Mouse (Mus musculus) layer of hippocampus, adult 2 months (tissue): ENCODE results near the gene Sh3bp5. TPM values are rescaled to one million over a fixed set of nuclear protein-coding genes. Genes with fewer than 3 reads are reported as not detected.

Source experiments
- DNase-seq, 2 experiments: peaks; one replicate each; pipeline ENCODE4 v3.0.0; 2022; ENCODE audit warnings: low spot score in 2 of 2
- H3K27ac ChIP-seq: fragments of 200-600 bp; 2 replicates; pipeline ENCODE4 v1.8.1; 2022
- H3K4me3 ChIP-seq: fragments of 200-600 bp; 2 replicates; pipeline ENCODE4 v1.8.1; 2022; ENCODE audit warnings: mild to moderate bottlenecking
- CTCF ChIP-seq: fragments of 200-600 bp; conservative IDR thresholded peaks from 2 replicates; pipeline ENCODE4 v1.8.1; 2022; ENCODE audit warnings: antibody characterized with exemption, mild to moderate bottlenecking, moderate library complexity
- total RNA-seq, 2 experiments: library from RNA; stranded (reverse); gene quantifications; 2 replicates each; pipeline ENCODE4 v1.2.3; 2021

Gene Sh3bp5
- total RNA-seq, 2 experiments from 2014 or later = 147 to 158 TPM

- Histone ChIP-seq H3K4me3 (no peak overlapping the region), H3K27ac (no peak overlapping the region)
- no peak for DNase-seq
- no peak for TF ChIP-seq CTCF
These were observed 122.7 kb downstream of the Sh3bp5 start for GRCm38 (mm10) chr14:31313192-31313591.

Other genes starting within 250 kb of the Sh3bp5 start
- gene Tnnc1, start 227.8 kb downstream of the Sh3bp5 start, total RNA-seq = 1 to 10 TPM; 2.4 to 2.9 TPM
- 100 to 1,000 TPM; 472 to 491 TPM for gene Nisch, start 219.1 kb downstream of the Sh3bp5 start, total RNA-seq
- gene Sema3g, start 218.2 kb downstream of the Sh3bp5 start, total RNA-seq = 1 to 10 TPM; 5.0 to 6.1 TPM
- 1 to 10 TPM; 5.3 to 6.0 TPM for gene Phf7, start 184.8 kb downstream of the Sh3bp5 start, total RNA-seq
- gene Bap1, start 184.6 kb downstream of the Sh3bp5 start, total RNA-seq = 100 to 1,000 TPM; 130 to 144 TPM
- gene Dnah1, start 112.2 kb downstream of the Sh3bp5 start, total RNA-seq = 1 to 10 TPM; 4.6 to 5.8 TPM
- 10 to 100 TPM; 35.6 to 39.4 TPM for gene Capn7, start 99.4 kb downstream of the Sh3bp5 start, total RNA-seq
- 10 to 100 TPM; 13.7 to 19.4 TPM for gene Eaf1, start 58.3 kb upstream of the Sh3bp5 start, total RNA-seq
- gene Mettl6, start 59.0 kb upstream of the Sh3bp5 start, total RNA-seq = 10 to 100 TPM; 32.4 to 35.0 TPM
- under 1 TPM in 1 of 2 experiments, not detected in 1; 0.41 TPM for gene Colq, start 155.3 kb upstream of the Sh3bp5 start, total RNA-seq
- under 1 TPM in 1 of 2 experiments, not detected in 1; 0.95 TPM for gene Gm49387, start 204.8 kb upstream of the Sh3bp5 start, total RNA-seq
- gene Btd, start 204.9 kb upstream of the Sh3bp5 start, total RNA-seq = 1 to 10 TPM; 9.6 TPM
- 1 to 10 TPM; 7.0 to 9.4 TPM for gene Hacl1, start 205.2 kb upstream of the Sh3bp5 start, total RNA-seq